Mouse (Mus musculus) heart, adult 2 months (tissue): Measurements from ENCODE around the gene Rpl29.

Experiments
- EP300 ChIP-seq: fragments of 200-500 bp; IDR thresholded peaks from 2 replicates; pipeline ENCODE4 v1.6.1; 2011; ENCODE audit warnings: low read depth, low read length, control low read depth; ENCODE audit not compliant: insufficient read depth
- POLR2A ChIP-seq: fragments of 200-500 bp; IDR thresholded peaks from 2 replicates; pipeline ENCODE4 v1.6.1; 2011; ENCODE audit warnings: mild to moderate bottlenecking, low read depth, low read length, control low read depth; ENCODE audit not compliant: insufficient read depth

GRCm38 (mm10) chr9:106452351-106452750 lies 23.1 kb downstream of the Rpl29 start:
- TF ChIP-seq EP300, result no peak
- no peak for TF ChIP-seq POLR2A
